Mouse (Mus musculus): ENCODE results near the gene Pms2. TPM values are rescaled to one million over a fixed set of nuclear protein-coding genes. Genes with fewer than 3 reads are reported as not detected.

Pms2 gene
- polyA plus RNA-seq, 1 experiment from 2014 or later, result 16.7 TPM

GRCm38 (mm10) chr5:143976232-143976631, 66.5 kb downstream of the Pms2 start:
- H3K4me1 ChIP-seq (replicated peaks; ENCODE audit: insufficient read depth, low read length), result no peaks in the 10 kb centered on the region
- H3K36me3 ChIP-seq (ENCODE audit: insufficient read depth, low read length), result no peaks in the 10 kb centered on the region
- H3K4me3 ChIP-seq (replicated peaks; ENCODE audit: low read depth, low read length), result no peak overlapping the region
- DNase-seq (ENCODE audit: low spot score), result no peak
- no peak overlapping the region for H3K9ac ChIP-seq (ENCODE audit: low read depth, low read length)
- no peaks in the 10 kb centered on the region for H3K9me3 ChIP-seq (replicated peaks; ENCODE audit: low read length)
- 89% methylated on average over 11 of the region's 11 CpGs for WGBS
- no peak for ATAC-seq (replicated peaks; ENCODE audit: low FRiP score, low read depth)
- H3K27ac ChIP-seq, result no peak overlapping the region
- H3K4me2 ChIP-seq (ENCODE audit: low read length), result no peak overlapping the region
- no peak for TF ChIP-seq CTCF (IDR thresholded peaks at IDR 0.05; ENCODE audit: low read depth)
- no peaks in the 10 kb centered on the region for H3K27me3 ChIP-seq (ENCODE audit: insufficient read depth, low read length)

- no peak overlapping the region for H3K4me3 ChIP-seq (replicated peaks; ENCODE audit: low read depth, low read length)
- WGBS, result 73% methylated on average over 16 of the region's 16 CpGs
- no peak overlapping the region for H3K4me2 ChIP-seq (ENCODE audit: low read length)
- ATAC-seq (replicated peaks; ENCODE audit: low FRiP score, low read depth), result no peak
- no peaks in the 10 kb centered on the region for H3K27me3 ChIP-seq (ENCODE audit: insufficient read depth, low read length)
- H3K27ac ChIP-seq, result no peak overlapping the region
- no peaks in the 10 kb centered on the region for H3K9me3 ChIP-seq (replicated peaks; ENCODE audit: low read length)
- no peaks in the 10 kb centered on the region for H3K36me3 ChIP-seq (ENCODE audit: insufficient read depth, low read length)
- TF ChIP-seq CTCF (IDR thresholded peaks at IDR 0.05; ENCODE audit: low read depth), result no peak
- H3K4me1 ChIP-seq (replicated peaks; ENCODE audit: insufficient read depth, low read length), result no peaks in the 10 kb centered on the region
- no peak for DNase-seq (ENCODE audit: low spot score)
- no peak overlapping the region for H3K9ac ChIP-seq (ENCODE audit: low read depth, low read length)
Observed at GRCm38 (mm10) chr5:143976726-143977431, 67.1 kb downstream of the Pms2 start.

- H3K27me3 ChIP-seq (ENCODE audit: insufficient read depth, low read length), result no peaks in the 10 kb centered on the region
- ATAC-seq (replicated peaks; ENCODE audit: low FRiP score, low read depth) (no peak; the same call in 1 of the 2 replicates), DNase-seq (ENCODE audit: low spot score) (no peak)
- no peak overlapping the region for H3K27ac ChIP-seq
- no peaks in the 10 kb centered on the region for H3K9me3 ChIP-seq (replicated peaks; ENCODE audit: low read length)
- H3K4me3 ChIP-seq (replicated peaks; ENCODE audit: low read depth, low read length), result no peak overlapping the region
- H3K4me2 ChIP-seq (ENCODE audit: low read length), result no peak overlapping the region
- no peaks in the 10 kb centered on the region for H3K4me1 ChIP-seq (replicated peaks; ENCODE audit: insufficient read depth, low read length)
- TF ChIP-seq CTCF (IDR thresholded peaks at IDR 0.05; ENCODE audit: low read depth), result no peak
- 19% methylated on average over 9 of the region's 9 CpGs for WGBS
- no peak overlapping the region for H3K9ac ChIP-seq (ENCODE audit: low read depth, low read length)
- 0 out of 2 replicates have a peak, but pooled peaks cover 7% of the 10 kb centered on the region for H3K36me3 ChIP-seq (ENCODE audit: insufficient read depth, low read length)
Observed at GRCm38 (mm10) chr5:143980858-143981257, 71.1 kb downstream of the Pms2 start.

- Histone ChIP-seq H3K4me1 (replicated peaks; ENCODE audit: insufficient read depth, low read length) (no peaks in the 10 kb centered on the region), H3K27ac (no peak overlapping the region), H3K9ac (ENCODE audit: low read depth, low read length) (no peak overlapping the region), H3K27me3 (ENCODE audit: insufficient read depth, low read length) (no peaks in the 10 kb centered on the region), H3K4me2 (ENCODE audit: low read length) (no peak overlapping the region), H3K36me3 (ENCODE audit: insufficient read depth, low read length) (peaks cover 16% of the 10 kb centered on the region; the same call in 1 of the 2 replicates), H3K9me3 (replicated peaks; ENCODE audit: low read length) (no peaks in the 10 kb centered on the region), H3K4me3 (replicated peaks; ENCODE audit: low read depth, low read length) (no peak overlapping the region)
- 73% methylated on average over 2 of the region's 2 CpGs for WGBS
- ATAC-seq (replicated peaks; ENCODE audit: low FRiP score, low read depth) (no peak), DNase-seq (ENCODE audit: low spot score) (no peak)
- no peak for TF ChIP-seq CTCF (IDR thresholded peaks at IDR 0.05; ENCODE audit: low read depth)
Observed at GRCm38 (mm10) chr5:143982361-143982760, 72.6 kb downstream of the Pms2 start.

Other genes with a start within 250 kb of the Pms2 start
- gene Usp42, start 177.7 kb upstream of the Pms2 start, polyA plus RNA-seq (2015; fragmentation: Nextera tagmentation; extraction: Ambion mirVana), result 12.9 and 13.1 TPM in 2 replicates
- gene Eif2ak1, start 92.2 kb upstream of the Pms2 start, polyA plus RNA-seq (2015; fragmentation: Nextera tagmentation; extraction: Ambion mirVana), result 32.4 and 34.1 TPM in 2 replicates
- gene Ankrd61, start 12.3 kb upstream of the Pms2 start, polyA plus RNA-seq (2015; fragmentation: Nextera tagmentation; extraction: Ambion mirVana), result 0.22 and 0.29 TPM in 2 replicates
- 76.6 and 81.9 TPM in 2 replicates for gene Aimp2, start 117 bp upstream of the Pms2 start, polyA plus RNA-seq (2015; fragmentation: Nextera tagmentation; extraction: Ambion mirVana)
- gene Gm42421, start 18.2 kb downstream of the Pms2 start, polyA plus RNA-seq (2015; fragmentation: Nextera tagmentation; extraction: Ambion mirVana), result 0.22 and 0.78 TPM in 2 replicates
- 1.7 and 1.8 TPM in 2 replicates for gene Rsph10b, start 23.1 kb downstream of the Pms2 start, polyA plus RNA-seq (2015; fragmentation: Nextera tagmentation; extraction: Ambion mirVana)
- gene Ccz1, start 104.9 kb downstream of the Pms2 start, polyA plus RNA-seq (2015; fragmentation: Nextera tagmentation; extraction: Ambion mirVana), result 78.5 and 78.9 TPM in 2 replicates
- gene Ocm, start 116.7 kb downstream of the Pms2 start, polyA plus RNA-seq (2015; fragmentation: Nextera tagmentation; extraction: Ambion mirVana), result 4.5 and 5.9 TPM in 2 replicates
- gene Lmtk2, start 190.5 kb downstream of the Pms2 start, polyA plus RNA-seq (2015; fragmentation: Nextera tagmentation; extraction: Ambion mirVana), result 4.9 and 5.1 TPM in 2 replicates